Mouse (Mus musculus): ENCODE results near the gene Ceacam9. TPM values are rescaled to one million over a fixed set of nuclear protein-coding genes. Genes with fewer than 3 reads are reported as not detected.

Gene Ceacam9
- polyA plus RNA-seq, 1 experiment: not detected

DNA sequence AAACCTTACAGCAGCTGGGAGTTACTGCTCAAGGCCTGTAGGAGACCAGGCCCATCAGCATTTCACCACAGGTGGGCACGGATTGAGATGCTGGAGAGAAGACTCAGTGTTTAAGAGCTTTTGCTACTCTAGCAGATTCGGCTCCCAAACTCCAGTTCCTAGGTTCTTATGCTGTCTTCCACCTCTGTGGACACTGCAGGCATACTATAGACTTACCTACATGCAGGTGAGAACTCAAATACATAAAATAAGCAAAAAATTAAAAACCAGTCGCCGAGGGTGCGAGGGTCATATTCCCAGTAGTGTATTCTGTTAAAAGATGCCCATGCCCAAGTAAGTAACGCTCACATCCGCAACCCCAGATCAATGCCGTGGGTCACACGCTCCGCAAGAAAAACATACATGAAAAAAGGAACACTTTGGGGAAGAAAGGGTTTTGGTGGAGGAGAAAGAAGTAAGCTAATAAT, 15.9 kb downstream of the Ceacam9 start:
- no peak overlapping the region for H3K27ac ChIP-seq (ENCODE audit: insufficient read depth, low read depth, low read length)
- WGBS: 42% methylated on average over 10 of the region's 10 CpGs
- H3K4me3 ChIP-seq (ENCODE audit: insufficient read depth, low read depth, low read length): peak overlapping the region; percentile 27; the same call in 1 of the 2 replicates
- peaks cover 8% of the 10 kb centered on the region for H3K4me1 ChIP-seq (ENCODE audit: control insufficient read depth, insufficient read depth, low read length)
- TF ChIP-seq CTCF (IDR thresholded peaks at IDR 0.05; ENCODE audit: insufficient read depth, low read depth, low read length) (no peak), POLR2A (IDR thresholded peaks at IDR 0.05; ENCODE audit: insufficient read depth, low read depth, low read length) (no peak)

DNA sequence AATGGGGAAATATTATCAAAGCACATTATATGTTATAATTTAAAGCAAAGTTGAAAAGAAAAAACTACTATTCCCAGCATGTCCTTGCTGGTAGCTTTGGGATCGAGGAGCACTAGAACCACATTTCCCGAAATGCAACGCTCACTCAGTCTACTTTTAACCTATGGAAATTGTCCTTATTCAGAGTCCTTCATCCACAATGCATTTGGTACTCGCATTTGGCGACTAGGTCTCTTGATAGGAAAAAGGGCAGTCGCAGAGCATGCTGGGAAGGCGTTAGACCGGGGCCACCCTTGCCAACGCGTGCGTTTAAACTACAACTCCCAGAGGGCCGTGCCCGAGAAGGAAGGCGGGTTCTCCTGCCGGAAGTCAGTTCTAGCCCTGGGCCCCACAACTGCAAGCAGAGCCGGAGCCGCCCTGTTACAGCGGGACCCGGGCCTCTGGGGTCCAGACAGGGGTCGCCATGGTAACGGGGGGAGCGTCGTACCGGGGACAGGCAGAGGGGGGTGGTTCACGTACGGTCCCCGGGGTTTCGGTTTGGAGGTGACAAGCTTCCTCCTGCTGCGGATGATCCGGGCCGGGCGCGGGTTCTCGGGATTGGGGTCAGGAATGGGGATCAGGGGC, 16.5 kb downstream of the Ceacam9 start, which contains the start of gene Ap2s1:
Gene Ap2s1, plus strand, starts transcription at position 338 of the 624 bp plus-strand sequence.
- TF ChIP-seq POLR2A (IDR thresholded peaks at IDR 0.05; ENCODE audit: insufficient read depth, low read depth, low read length): peak; percentile 63
- no peak for TF ChIP-seq CTCF (IDR thresholded peaks at IDR 0.05; ENCODE audit: insufficient read depth, low read depth, low read length)
- no peak within 1 kb of the TSS for H3K27ac ChIP-seq (ENCODE audit: insufficient read depth, low read depth, low read length)

GRCm38 (mm10) chr7:16739056-16739604, 17.4 kb downstream of the Ceacam9 start:
- no peak overlapping the region for H3K27ac ChIP-seq (ENCODE audit: insufficient read depth, low read depth, low read length)
- peak overlapping the region; percentile 94 for H3K4me3 ChIP-seq (ENCODE audit: insufficient read depth, low read depth, low read length)
- TF ChIP-seq CTCF (IDR thresholded peaks at IDR 0.05; ENCODE audit: insufficient read depth, low read depth, low read length) (no peak), POLR2A (IDR thresholded peaks at IDR 0.05; ENCODE audit: insufficient read depth, low read depth, low read length) (no peak)
- H3K4me1 ChIP-seq (ENCODE audit: control insufficient read depth, insufficient read depth, low read length): peaks cover 8% of the 10 kb centered on the region
- WGBS: 48% methylated on average over 10 of the region's 10 CpGs

More for the DNA sequence above, 16.5 kb downstream of the Ceacam9 start, which contains the start of gene Ap2s1:
- WGBS: under 1% methylated on average over 34 of the region's 34 CpGs
- peak within 1 kb of the TSS; percentile 94 for H3K4me3 ChIP-seq (ENCODE audit: insufficient read depth, low read depth, low read length)
- peaks cover 8% of the 10 kb centered on the region for H3K4me1 ChIP-seq (ENCODE audit: control insufficient read depth, insufficient read depth, low read length)

GRCm38 (mm10) chr7:16745373-16745772, 23.6 kb downstream of the Ceacam9 start:
- Histone ChIP-seq H3K4me3 (ENCODE audit: insufficient read depth, low read depth, low read length) (no peak overlapping the region), H3K4me1 (ENCODE audit: control insufficient read depth, insufficient read depth, low read length) (no peaks in the 10 kb centered on the region), H3K27ac (ENCODE audit: insufficient read depth, low read depth, low read length) (no peak overlapping the region)
- 91% methylated on average over 4 of the region's 4 CpGs for WGBS
- no peak for TF ChIP-seq POLR2A (IDR thresholded peaks at IDR 0.05; ENCODE audit: insufficient read depth, low read depth, low read length)
- no peak for TF ChIP-seq CTCF (IDR thresholded peaks at IDR 0.05; ENCODE audit: insufficient read depth, low read depth, low read length)

- no peak overlapping the region for H3K27ac ChIP-seq (ENCODE audit: insufficient read depth, low read depth, low read length)
- WGBS: 62% methylated on average over 3 of the region's 3 CpGs
- no peak overlapping the region for H3K4me3 ChIP-seq (ENCODE audit: insufficient read depth, low read depth, low read length)
- no peaks in the 10 kb centered on the region for H3K4me1 ChIP-seq (ENCODE audit: control insufficient read depth, insufficient read depth, low read length)
- TF ChIP-seq CTCF (IDR thresholded peaks at IDR 0.05; ENCODE audit: insufficient read depth, low read depth, low read length) (no peak), POLR2A (IDR thresholded peaks at IDR 0.05; ENCODE audit: insufficient read depth, low read depth, low read length) (no peak)
Measured at GRCm38 (mm10) chr7:16746093-16746492, 24.4 kb downstream of the Ceacam9 start.

DNA sequence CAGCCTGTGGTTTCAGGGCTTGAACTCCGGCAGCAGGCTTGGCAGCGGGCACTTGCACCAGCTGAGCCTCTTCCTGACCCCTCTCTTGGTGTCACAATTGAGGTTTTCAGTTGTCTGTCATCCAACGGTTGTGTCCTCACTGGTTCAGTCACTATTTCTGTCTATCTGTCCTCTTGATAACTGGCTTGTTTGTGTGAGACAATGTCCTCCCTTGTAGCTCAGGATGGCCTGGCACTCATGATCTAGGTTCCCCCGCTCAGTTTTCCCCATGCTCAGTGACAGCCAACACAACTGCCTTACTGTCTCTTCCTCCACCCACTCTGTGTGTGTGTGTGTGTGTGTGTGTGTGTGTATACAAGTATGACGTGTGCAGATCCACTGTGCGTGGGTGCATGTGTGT, 25.9 kb downstream of the Ceacam9 start:
- 88% methylated on average over 6 of the region's 6 CpGs for WGBS
- no peak overlapping the region for H3K4me3 ChIP-seq (ENCODE audit: insufficient read depth, low read depth, low read length)
- H3K4me1 ChIP-seq (ENCODE audit: control insufficient read depth, insufficient read depth, low read length): peaks cover 5% of the 10 kb centered on the region
- TF ChIP-seq POLR2A (IDR thresholded peaks at IDR 0.05; ENCODE audit: insufficient read depth, low read depth, low read length) (no peak), CTCF (IDR thresholded peaks at IDR 0.05; ENCODE audit: insufficient read depth, low read depth, low read length) (no peak)
- H3K27ac ChIP-seq (ENCODE audit: insufficient read depth, low read depth, low read length): no peak overlapping the region

GRCm38 (mm10) chr7:16752016-16752415, 30.3 kb downstream of the Ceacam9 start:
- WGBS: 77% methylated on average over 12 of the region's 12 CpGs
- peaks cover 5% of the 10 kb centered on the region for H3K4me1 ChIP-seq (ENCODE audit: control insufficient read depth, insufficient read depth, low read length)

DNA sequence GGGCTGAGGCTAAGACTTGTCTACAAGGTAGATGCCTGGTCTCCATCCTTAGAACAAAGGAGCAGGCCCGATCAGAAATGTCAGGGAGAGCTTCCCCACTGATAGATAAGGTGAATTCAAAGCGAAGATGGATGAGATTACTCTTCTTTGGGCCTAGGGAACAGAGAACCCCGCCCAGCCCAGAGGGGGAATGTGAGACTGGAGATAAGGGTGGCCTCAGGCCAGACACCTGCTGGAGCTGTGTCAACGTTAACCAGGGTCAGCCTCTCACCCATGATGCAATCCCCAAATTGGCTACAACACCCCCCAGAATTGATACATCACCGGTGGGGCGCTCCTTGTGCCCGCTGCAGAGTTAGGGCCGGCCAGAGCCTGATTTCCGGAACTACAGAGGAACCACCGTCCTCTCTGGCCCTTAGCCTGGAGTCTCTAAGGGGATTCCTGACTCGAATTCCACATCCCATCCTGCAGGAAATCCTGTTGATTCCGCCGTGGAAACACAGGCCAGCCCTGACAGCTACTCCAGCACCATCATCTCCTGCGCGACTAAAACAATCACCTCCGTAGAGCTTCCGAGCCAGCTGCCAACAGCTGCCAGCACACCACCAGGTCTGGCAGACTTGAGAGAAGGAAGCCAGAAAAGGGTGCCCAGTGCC, 33.8 kb downstream of the Ceacam9 start:
- no peak for TF ChIP-seq CTCF (IDR thresholded peaks at IDR 0.05; ENCODE audit: insufficient read depth, low read depth, low read length)
- no peak for TF ChIP-seq POLR2A (IDR thresholded peaks at IDR 0.05; ENCODE audit: insufficient read depth, low read depth, low read length)
- 78% methylated on average over 17 of the region's 17 CpGs for WGBS
- Histone ChIP-seq H3K4me1 (ENCODE audit: control insufficient read depth, insufficient read depth, low read length) (peaks cover 5% of the 10 kb centered on the region), H3K4me3 (ENCODE audit: insufficient read depth, low read depth, low read length) (no peak overlapping the region), H3K27ac (ENCODE audit: insufficient read depth, low read depth, low read length) (no peak overlapping the region)

More at GRCm38 (mm10) chr7:16752016-16752415, 30.3 kb downstream of the Ceacam9 start:
- Histone ChIP-seq H3K4me3 (ENCODE audit: insufficient read depth, low read depth, low read length) (no peak overlapping the region), H3K27ac (ENCODE audit: insufficient read depth, low read depth, low read length) (no peak overlapping the region)
- TF ChIP-seq POLR2A (IDR thresholded peaks at IDR 0.05; ENCODE audit: insufficient read depth, low read depth, low read length): no peak
- no peak for TF ChIP-seq CTCF (IDR thresholded peaks at IDR 0.05; ENCODE audit: insufficient read depth, low read depth, low read length)
